Mouse (Mus musculus) stomach, embryonic 15.5 days (tissue): ENCODE measurements around the gene Pon2. TPM values are rescaled to one million over a fixed set of nuclear protein-coding genes. Genes with fewer than 3 reads are reported as not detected.

Source experiments
- polyA plus RNA-seq: library from polyadenylated mRNA; unstranded; fragments of >200 nt; fragmentation: Nextera tagmentation; extraction: Ambion mirVana; gene quantifications from 2 replicates; pipeline ENCODE4 v1.2.1, GENCODE M21; 2015

Gene Pon2
- polyA plus RNA-seq, 1 experiment from 2014 or later = 57.8 TPM

Other genes with a start within 250 kb of the Pon2 start
- 0.14 and 0.42 TPM in 2 replicates for gene Pon1, start 104.5 kb downstream of the Pon2 start, polyA plus RNA-seq
- gene Pon3, start 42.2 kb downstream of the Pon2 start, polyA plus RNA-seq = 17.9 and 19.3 TPM in 2 replicates
- gene Asb4, start 84.9 kb upstream of the Pon2 start, polyA plus RNA-seq = 12.4 and 15.9 TPM in 2 replicates
- gene Pdk4, start 197.9 kb upstream of the Pon2 start, polyA plus RNA-seq = 2.6 and 3.5 TPM in 2 replicates